Mouse (Mus musculus) limb, embryonic 13.5 days (tissue): ENCODE data around the gene Kcnab2. TPM values are rescaled to one million over a fixed set of nuclear protein-coding genes. Genes with fewer than 3 reads are reported as not detected.
A peak's percentile ranks its signal among the peaks of the same experiment; 100 is the strongest.

Experiments used
- ATAC-seq: fragments of 200-750 bp; cut with Nextera tagmentation; 2 replicates; pipeline ENCODE4 v1.8.0; 2017; ENCODE audit warnings: low read depth, moderate number of reproducible peaks, moderate TSS enrichment; ENCODE audit not compliant: low FRiP score
- H3K27ac ChIP-seq: fragments of 300-500 bp; sonication (generic); 2 replicates; pipeline ENCODE4 v1.5.1; 2015; ENCODE audit warnings: inconsistent platforms, mild to moderate bottlenecking, moderate library complexity
- H3K27me3 ChIP-seq: fragments of 300-500 bp; sonication (generic); 2 replicates; pipeline ENCODE4 v1.6.1; 2015; ENCODE audit warnings: mild to moderate bottlenecking, inconsistent platforms
- H3K36me3 ChIP-seq: fragments of 300-500 bp; sonication (generic); 2 replicates; pipeline ENCODE4 v1.6.1; 2015; ENCODE audit warnings: inconsistent platforms, mild to moderate bottlenecking, moderate library complexity
- H3K4me1 ChIP-seq: fragments of 300-500 bp; sonication (generic); 2 replicates; pipeline ENCODE4 v1.6.1; 2015; ENCODE audit warnings: inconsistent platforms
- H3K4me2 ChIP-seq: fragments of 300-500 bp; sonication (generic); replicated peaks from 2 replicates; pipeline ENCODE4 v1.6.1; 2015; ENCODE audit warnings: inconsistent platforms, mild to moderate bottlenecking, moderate library complexity
- H3K4me3 ChIP-seq: fragments of 300-500 bp; sonication (generic); 2 replicates; pipeline ENCODE4 v1.5.1; 2015; ENCODE audit warnings: moderate library complexity, mild to moderate bottlenecking, inconsistent platforms
- H3K9ac ChIP-seq: fragments of 300-500 bp; sonication (generic); 2 replicates; pipeline ENCODE4 v1.6.1; 2015; ENCODE audit warnings: mild to moderate bottlenecking, inconsistent platforms
- H3K9me3 ChIP-seq: fragments of 300-500 bp; sonication (generic); 2 replicates; pipeline ENCODE4 v1.6.1; 2016; ENCODE audit warnings: inconsistent platforms
- WGBS: fragments of 180-500 bp; shearing (Covaris S2); methylation state at CpG from one replicate; pipeline ENCODE4 v1.1.7; 2015; 5-methylcytosine and 5-hydroxymethylcytosine counted together
- polyA plus RNA-seq: library from polyadenylated mRNA; unstranded; fragments of >200 nt; fragmentation: Nextera tagmentation; extraction: Ambion mirVana; gene quantifications from 2 replicates; pipeline ENCODE4 v1.2.1, GENCODE M21; 2015

Gene Kcnab2
- polyA plus RNA-seq, 1 experiment from 2014 or later = 8.7 TPM

- Histone ChIP-seq H3K9me3 (peaks cover 9% of the 10 kb centered on the region), H3K4me1 (peaks cover 18% of the 10 kb centered on the region), H3K36me3 (no peaks in the 10 kb centered on the region), H3K27ac (no peak overlapping the region), H3K9ac (peak overlapping the region; percentile 66), H3K4me2 (peak overlapping the region; percentile 83), H3K27me3 (peaks cover 30% of the 10 kb centered on the region), H3K4me3 (peak overlapping the region; percentile 69)
- WGBS = 0% methylated on average over 21 of the region's 21 CpGs
- ATAC-seq = no peak; the same call in 1 of the 2 replicates
Observed at GRCm38 (mm10) chr4:152477106-152477465, 585 bp downstream of the Kcnab2 start.

- Histone ChIP-seq H3K9ac (peak within 1 kb of the TSS; percentile 80), H3K4me3 (peak within 1 kb of the TSS; percentile 69), H3K4me2 (peak within 1 kb of the TSS; percentile 83), H3K27ac (no peak within 1 kb of the TSS), H3K27me3 (peaks cover 30% of the 10 kb centered on the region), H3K9me3 (peaks cover 14% of the 10 kb centered on the region), H3K36me3 (no peaks in the 10 kb centered on the region), H3K4me1 (peaks cover 18% of the 10 kb centered on the region)
- 6% methylated on average over 18 of the region's 18 CpGs for WGBS
- ATAC-seq = no peak
Observed at GRCm38 (mm10) chr4:152476427-152477023, 1.1 kb downstream of the Kcnab2 start, which contains the start of gene Nphp4. Gene Nphp4, plus strand, starts transcription at chr4:152476706.

GRCm38 (mm10) chr4:152475941-152476340 is 1.7 kb downstream of the Kcnab2 start:
- H3K36me3 ChIP-seq = no peaks in the 10 kb centered on the region
- H3K4me1 ChIP-seq = peaks cover 18% of the 10 kb centered on the region
- 80% methylated on average over 7 of the region's 7 CpGs for WGBS
- H3K9ac ChIP-seq = no peak overlapping the region
- ATAC-seq = no peak
- H3K9me3 ChIP-seq = peaks cover 18% of the 10 kb centered on the region
- peaks cover 30% of the 10 kb centered on the region for H3K27me3 ChIP-seq
- no peak overlapping the region for H3K27ac ChIP-seq
- H3K4me2 ChIP-seq = 0 out of 2 replicates have a peak overlapping the region, but pooled peaks have one; percentile 83
- H3K4me3 ChIP-seq = peak overlapping the region; percentile 69; the same call in 1 of the 2 replicates

GRCm38 (mm10) chr4:152467951-152468350 is 9.7 kb downstream of the Kcnab2 start:
- 84% methylated on average over 6 of the region's 6 CpGs for whole genome bisulfite sequencing

DNA sequence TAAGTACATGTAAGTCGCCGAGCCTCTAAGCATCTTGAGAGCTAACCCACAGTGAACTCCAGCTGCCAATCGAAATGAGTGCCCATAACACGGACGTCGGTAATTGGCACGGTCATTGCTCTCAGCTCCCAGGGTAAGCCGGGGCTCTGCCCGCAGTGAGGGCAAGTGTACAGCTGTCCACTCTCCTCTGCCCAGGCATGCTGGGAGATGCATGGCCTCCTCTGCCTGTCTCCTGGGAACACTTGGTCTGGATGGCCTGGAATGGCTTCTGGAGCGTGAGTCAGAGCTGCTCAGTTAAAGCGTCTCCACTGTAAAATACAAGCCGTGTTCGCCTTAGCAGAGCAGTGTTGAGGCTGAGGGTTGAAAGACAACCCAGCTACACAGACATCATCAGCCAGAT is 11.1 kb downstream of the Kcnab2 start:
- H3K9me3 ChIP-seq = peaks cover 4% of the 10 kb centered on the region
- no peak overlapping the region for H3K4me3 ChIP-seq
- H3K9ac ChIP-seq = no peak overlapping the region
- H3K4me1 ChIP-seq = no peaks in the 10 kb centered on the region
- no peak overlapping the region for H3K27ac ChIP-seq
- H3K27me3 ChIP-seq = no peaks in the 10 kb centered on the region
- H3K4me2 ChIP-seq = no peak overlapping the region
- WGBS = 77% methylated on average over 13 of the region's 13 CpGs
- H3K36me3 ChIP-seq = no peaks in the 10 kb centered on the region
- ATAC-seq = no peak

More at GRCm38 (mm10) chr4:152467951-152468350, 9.7 kb downstream of the Kcnab2 start:
- Histone ChIP-seq H3K4me3 (no peak overlapping the region), H3K27ac (no peak overlapping the region), H3K4me1 (no peaks in the 10 kb centered on the region), H3K4me2 (no peak overlapping the region), H3K9me3 (peaks cover 18% of the 10 kb centered on the region), H3K27me3 (no peaks in the 10 kb centered on the region), H3K9ac (no peak overlapping the region), H3K36me3 (no peaks in the 10 kb centered on the region)
- ATAC-seq = no peak

GRCm38 (mm10) chr4:152465116-152465515 is 12.6 kb downstream of the Kcnab2 start:
- H3K27me3 ChIP-seq = no peaks in the 10 kb centered on the region
- no peak overlapping the region for H3K9ac ChIP-seq
- no peaks in the 10 kb centered on the region for H3K9me3 ChIP-seq
- H3K36me3 ChIP-seq = no peaks in the 10 kb centered on the region
- no peak overlapping the region for H3K4me2 ChIP-seq
- no peak for ATAC-seq
- WGBS = 38% methylated on average over 8 of the region's 8 CpGs
- H3K27ac ChIP-seq = no peak overlapping the region
- no peaks in the 10 kb centered on the region for H3K4me1 ChIP-seq
- no peak overlapping the region for H3K4me3 ChIP-seq

DNA sequence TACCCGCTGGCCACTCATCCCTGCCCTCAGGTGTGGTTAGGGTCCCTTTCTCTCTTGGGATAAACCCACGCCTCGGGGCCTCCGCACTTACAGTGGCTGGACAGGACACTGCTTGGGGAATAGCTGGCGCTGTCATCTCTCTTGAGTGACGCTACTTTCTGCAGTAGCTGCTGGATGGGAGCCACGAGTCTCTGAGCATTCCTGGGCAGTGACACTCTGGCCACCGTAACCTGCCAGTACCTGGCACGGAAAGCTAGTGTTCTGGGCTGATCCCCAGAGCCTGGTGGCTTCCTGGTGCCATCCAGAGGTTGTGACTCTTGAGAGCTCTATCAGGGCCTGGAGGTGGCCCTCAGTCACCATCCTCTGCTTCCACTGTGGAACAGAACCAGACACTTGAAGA is 14.5 kb downstream of the Kcnab2 start:
- no peak overlapping the region for H3K9ac ChIP-seq
- H3K4me2 ChIP-seq = no peak overlapping the region
- ATAC-seq = no peak
- no peaks in the 10 kb centered on the region for H3K4me1 ChIP-seq
- no peaks in the 10 kb centered on the region for H3K9me3 ChIP-seq
- no peaks in the 10 kb centered on the region for H3K36me3 ChIP-seq
- no peak overlapping the region for H3K27ac ChIP-seq
- WGBS = 83% methylated on average over 9 of the region's 9 CpGs
- no peak overlapping the region for H3K4me3 ChIP-seq
- no peaks in the 10 kb centered on the region for H3K27me3 ChIP-seq

- Histone ChIP-seq H3K4me3 (no peak overlapping the region), H3K4me1 (no peaks in the 10 kb centered on the region), H3K36me3 (no peaks in the 10 kb centered on the region), H3K9me3 (no peaks in the 10 kb centered on the region), H3K9ac (no peak overlapping the region), H3K4me2 (no peak overlapping the region), H3K27me3 (no peaks in the 10 kb centered on the region), H3K27ac (no peak overlapping the region)
- 86% methylated on average over 12 of the region's 12 CpGs for WGBS
- ATAC-seq = no peak
Observed at GRCm38 (mm10) chr4:152462516-152462915, 15.2 kb downstream of the Kcnab2 start.

DNA sequence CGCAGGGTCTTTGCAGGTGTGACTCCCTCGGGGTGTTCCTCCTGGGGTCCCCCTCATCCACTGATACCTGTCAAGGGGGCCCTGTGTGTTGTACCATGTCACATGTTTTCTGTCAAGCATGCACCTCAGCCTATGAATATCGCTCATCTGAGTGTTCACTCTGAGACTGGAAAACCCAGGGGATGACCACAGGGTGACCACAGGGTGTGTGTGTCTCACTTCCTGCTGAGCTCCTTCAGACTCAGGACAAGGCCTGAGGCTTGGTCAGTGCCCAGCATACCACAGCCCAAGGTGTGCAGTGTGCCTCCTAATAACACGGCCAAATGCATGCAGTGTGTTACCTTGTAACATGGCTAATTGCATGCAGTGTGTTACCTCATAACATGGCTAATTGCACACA is 20.0 kb downstream of the Kcnab2 start:
- Histone ChIP-seq H3K9ac (no peak overlapping the region), H3K9me3 (no peaks in the 10 kb centered on the region), H3K4me2 (no peak overlapping the region), H3K27me3 (no peaks in the 10 kb centered on the region), H3K4me1 (no peaks in the 10 kb centered on the region), H3K4me3 (no peak overlapping the region), H3K36me3 (no peaks in the 10 kb centered on the region), H3K27ac (no peak overlapping the region)
- ATAC-seq = no peak
- 83% methylated on average over 4 of the region's 4 CpGs for WGBS

- no peak for ATAC-seq
- 71% methylated on average over 18 of the region's 18 CpGs for WGBS
- no peak overlapping the region for H3K4me2 ChIP-seq
- H3K36me3 ChIP-seq = no peaks in the 10 kb centered on the region
- H3K27ac ChIP-seq = no peak overlapping the region
- H3K27me3 ChIP-seq = no peaks in the 10 kb centered on the region
- H3K9ac ChIP-seq = no peak overlapping the region
- no peaks in the 10 kb centered on the region for H3K4me1 ChIP-seq
- no peak overlapping the region for H3K4me3 ChIP-seq
- no peaks in the 10 kb centered on the region for H3K9me3 ChIP-seq
Observed at GRCm38 (mm10) chr4:152456609-152457008, 21.1 kb downstream of the Kcnab2 start.

DNA sequence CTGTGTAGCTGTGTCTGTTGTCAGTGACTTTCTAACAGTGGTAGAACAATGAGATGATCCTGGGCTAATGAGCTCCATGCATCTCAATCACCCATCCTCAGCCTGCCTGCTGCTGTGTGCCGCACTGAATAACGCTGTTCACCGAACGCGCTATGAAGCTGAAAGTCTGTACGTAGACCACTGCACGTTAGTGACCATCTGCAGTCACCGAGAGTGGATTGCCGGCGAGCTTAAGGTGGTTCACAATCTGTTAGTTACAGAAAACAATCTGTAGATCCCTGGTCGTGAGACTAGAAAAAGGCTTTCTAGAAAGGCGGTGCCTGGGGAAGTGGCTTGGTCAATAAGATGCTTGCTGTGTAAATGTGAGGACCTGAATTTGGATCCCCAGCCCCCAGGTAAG is 23.5 kb downstream of the Kcnab2 start:
- no peak overlapping the region for H3K27ac ChIP-seq
- H3K36me3 ChIP-seq = no peaks in the 10 kb centered on the region
- no peak overlapping the region for H3K4me3 ChIP-seq
- WGBS = 88% methylated on average over 12 of the region's 12 CpGs
- H3K9me3 ChIP-seq = no peaks in the 10 kb centered on the region
- H3K4me2 ChIP-seq = no peak overlapping the region
- ATAC-seq = no peak
- no peak overlapping the region for H3K9ac ChIP-seq
- no peaks in the 10 kb centered on the region for H3K4me1 ChIP-seq
- H3K27me3 ChIP-seq = no peaks in the 10 kb centered on the region

- H3K4me1 ChIP-seq = no peaks in the 10 kb centered on the region
- H3K4me3 ChIP-seq = no peak overlapping the region
- no peak for ATAC-seq
- H3K9me3 ChIP-seq = no peaks in the 10 kb centered on the region
- H3K27me3 ChIP-seq = no peaks in the 10 kb centered on the region
- no peak overlapping the region for H3K9ac ChIP-seq
- 66% methylated on average over 10 of the region's 10 CpGs for WGBS
- no peak overlapping the region for H3K4me2 ChIP-seq
- no peaks in the 10 kb centered on the region for H3K36me3 ChIP-seq
- H3K27ac ChIP-seq = no peak overlapping the region
Observed at GRCm38 (mm10) chr4:152453079-152453478, 24.6 kb downstream of the Kcnab2 start.

DNA sequence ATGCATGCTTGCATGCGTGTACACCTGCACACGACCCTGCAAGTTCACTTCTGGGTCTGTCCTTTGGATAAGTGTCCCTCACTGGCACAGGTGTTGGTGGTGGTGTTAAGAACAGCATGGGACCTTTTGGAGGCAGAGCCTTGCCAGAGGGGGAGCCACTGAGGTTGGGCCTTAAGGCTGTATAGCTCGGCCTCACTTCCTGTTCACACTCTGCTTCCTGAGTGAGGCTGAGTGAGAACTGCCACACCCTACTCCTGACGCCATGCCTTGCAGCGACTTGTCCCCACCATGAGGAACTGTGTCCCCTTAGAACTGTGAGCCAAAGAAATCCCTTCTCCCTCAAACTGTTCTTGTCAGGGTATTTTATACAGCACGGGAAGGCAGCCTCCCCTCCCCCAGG is 26.3 kb downstream of the Kcnab2 start:
- no peaks in the 10 kb centered on the region for H3K27me3 ChIP-seq
- no peak overlapping the region for H3K4me3 ChIP-seq
- H3K9me3 ChIP-seq = no peaks in the 10 kb centered on the region
- H3K36me3 ChIP-seq = no peaks in the 10 kb centered on the region
- no peak overlapping the region for H3K4me2 ChIP-seq
- no peaks in the 10 kb centered on the region for H3K4me1 ChIP-seq
- H3K27ac ChIP-seq = no peak overlapping the region
- WGBS = 82% methylated on average over 6 of the region's 6 CpGs
- no peak for ATAC-seq
- H3K9ac ChIP-seq = no peak overlapping the region
